Mouse (Mus musculus) thymus, adult 2 months (tissue): Measurements from ENCODE around the gene Tmem62.

Source experiments
- CTCF ChIP-seq: fragments of 200-500 bp; IDR thresholded peaks from 2 replicates; pipeline ENCODE4 v1.5.1; 2012; ENCODE audit warnings: mild to moderate bottlenecking, control low read depth, low read length, moderate library complexity, borderline replicate concordance; ENCODE audit not compliant: control insufficient read depth, poor library complexity, insufficient read depth; ENCODE audit errors: extremely low read depth
- POLR2A ChIP-seq: fragments of 200-500 bp; IDR thresholded peaks from 2 replicates; pipeline ENCODE4 v1.6.1; 2012; ENCODE audit warnings: mild to moderate bottlenecking, low read length, control low read depth, moderate library complexity; ENCODE audit not compliant: control insufficient read depth, poor library complexity, insufficient read depth; ENCODE audit errors: extremely low read depth

GRCm38 (mm10) chr2:120983611-120984010 is 6.8 kb downstream of the Tmem62 start:
- no peak for TF ChIP-seq POLR2A
- no peak for TF ChIP-seq CTCF
